ENCODE assay signal across 8 mouse cellular contexts in the genomic region with DNA sequence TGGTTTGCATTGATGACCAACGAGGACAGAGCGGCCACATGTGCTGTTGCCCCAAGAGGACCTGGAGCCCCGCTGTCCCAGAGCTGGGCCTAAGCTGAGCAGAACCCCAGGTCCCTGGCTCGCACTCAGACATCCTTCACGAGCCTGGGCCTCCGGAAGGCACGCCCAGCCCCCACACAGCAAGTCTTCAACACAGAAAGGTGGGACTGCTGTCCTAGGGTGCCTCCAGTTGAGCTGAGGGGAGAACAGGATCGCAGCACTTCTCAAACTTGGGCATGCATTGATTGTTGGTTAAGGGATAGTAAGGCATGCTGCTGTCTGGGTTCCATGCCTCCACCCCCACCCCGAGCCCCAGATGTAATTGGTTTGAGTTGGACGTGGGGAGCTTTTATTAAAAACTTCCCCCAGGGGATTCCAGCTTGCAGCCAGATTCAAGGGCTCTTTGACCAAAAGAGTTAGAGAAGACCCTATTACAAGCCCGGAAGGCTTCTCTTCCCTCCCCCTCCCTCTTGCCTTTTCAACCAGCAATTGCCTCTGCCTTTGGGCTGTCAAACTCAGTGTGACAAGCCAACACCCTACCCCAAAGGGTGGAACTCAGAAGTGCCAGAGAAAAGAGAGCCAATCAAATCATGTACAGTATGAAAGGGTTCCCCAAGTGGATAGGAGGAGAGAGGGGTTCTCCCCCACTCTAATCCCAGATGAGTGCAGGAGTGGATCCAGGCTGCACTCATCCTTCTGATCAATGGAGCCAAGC. TPM values are rescaled to one million over a fixed set of nuclear protein-coding genes. Genes with fewer than 3 reads are reported as not detected.
DNase-seq lines count a peak whose midpoint lies in the region; ATAC-seq lines count a peak whose summit lies in the region.

No protein-coding gene starts in this region.

- ATAC-seq in forebrain, embryonic 15.5 days (replicated peaks) = peak; percentile 72
- ATAC-seq in neural tube, embryonic 13.5 days (ENCODE audit: low read depth) = peak; percentile 80

- DNase-seq in heart, adult 11 months = peak; percentile 96
- DNase-seq in heart, postnatal 4 days = no peak
- peak; percentile 6 to 13 for DNase-seq in thymus, postnatal 10 days (ENCODE audit: low spot score in 2 of 2)
- no peak for DNase-seq in thymus, postnatal 36 days
- no peak for DNase-seq in limb, embryonic 10.5 days (ENCODE audit: low spot score)
- DNase-seq in adrenal gland, postnatal 14 days = no peak

- peaks cover 19% of the 10 kb centered on the region for H3K4me1 ChIP-seq in forebrain, embryonic 15.5 days
- peaks cover 58% of the 10 kb centered on the region for H3K4me1 ChIP-seq in limb, embryonic 10.5 days
- peaks cover 26% of the 10 kb centered on the region for H3K4me1 ChIP-seq in neural tube, embryonic 13.5 days (replicated peaks)

- no peaks in the 10 kb centered on the region for H3K9me3 ChIP-seq in forebrain, embryonic 15.5 days
- no peaks in the 10 kb centered on the region for H3K9me3 ChIP-seq in limb, embryonic 10.5 days (replicated peaks)
- H3K9me3 ChIP-seq in neural tube, embryonic 13.5 days = no peaks in the 10 kb centered on the region

- H3K27me3 ChIP-seq in forebrain, embryonic 15.5 days = no peaks in the 10 kb centered on the region
- H3K27me3 ChIP-seq in limb, embryonic 10.5 days (ENCODE audit: low read depth, poor library complexity, severe bottlenecking) = no peaks in the 10 kb centered on the region
- H3K27me3 ChIP-seq in neural tube, embryonic 13.5 days = no peaks in the 10 kb centered on the region

- H3K27ac ChIP-seq in forebrain, embryonic 15.5 days (replicated peaks) = peak overlapping the region; percentile 77
- peak overlapping the region; percentile 90 for H3K27ac ChIP-seq in limb, embryonic 10.5 days
- peak overlapping the region; percentile 75 for H3K27ac ChIP-seq in neural tube, embryonic 13.5 days (replicated peaks)

- no peaks in the 10 kb centered on the region for H3K36me3 ChIP-seq in forebrain, embryonic 15.5 days
- H3K36me3 ChIP-seq in limb, embryonic 10.5 days = no peaks in the 10 kb centered on the region
- no peaks in the 10 kb centered on the region for H3K36me3 ChIP-seq in neural tube, embryonic 13.5 days

- peak overlapping the region; percentile 88 for H3K4me2 ChIP-seq in forebrain, embryonic 15.5 days (replicated peaks)
- H3K4me2 ChIP-seq in neural tube, embryonic 13.5 days = peak overlapping the region; percentile 63

- peak overlapping the region; percentile 56 for H3K9ac ChIP-seq in forebrain, embryonic 15.5 days (replicated peaks)
- H3K9ac ChIP-seq in neural tube, embryonic 13.5 days = peak overlapping the region; percentile 73

- under 1% methylated on average over 11 of the region's 11 CpGs for WGBS in forebrain, embryonic 15.5 days
- WGBS in limb, embryonic 10.5 days = 3% methylated on average over 11 of the region's 11 CpGs
- WGBS in neural tube, embryonic 13.5 days = 2% methylated on average over 11 of the region's 11 CpGs

- peak overlapping the region; percentile 49 for H3K4me3 ChIP-seq in forebrain, embryonic 15.5 days
- peak overlapping the region; percentile 60 for H3K4me3 ChIP-seq in limb, embryonic 10.5 days
- peak overlapping the region; percentile 48 for H3K4me3 ChIP-seq in neural tube, embryonic 13.5 days

RNA-seq across cellular contexts. Expression of a gene that starts 1.0 kb away (rescaled TPM):
- 10 to 100 TPM; 40.7 to 43.4 TPM for total RNA-seq in heart, postnatal 4 days (2021)
- polyA plus RNA-seq in forebrain, embryonic 15.5 days (2015; fragmentation: Nextera tagmentation; extraction: Ambion mirVana) = 91.0 and 102 TPM in 2 replicates
- polyA plus RNA-seq in limb, embryonic 10.5 days (2016; fragmentation: Nextera tagmentation; extraction: Ambion mirVana) = 35.8 and 45.5 TPM in 2 replicates
- 78.3 and 83.7 TPM in 2 replicates for polyA plus RNA-seq in neural tube, embryonic 13.5 days (2015; fragmentation: Nextera tagmentation; extraction: Ambion mirVana)
- 86.3 and 94.8 TPM in 2 replicates for total RNA-seq in adrenal gland, postnatal 14 days (2021)

RNA-seq across cellular contexts. Expression of a gene that starts 12.0 kb away (rescaled TPM):
- total RNA-seq in heart, postnatal 4 days (2021) = not detected
- polyA plus RNA-seq in forebrain, embryonic 15.5 days (2015; fragmentation: Nextera tagmentation; extraction: Ambion mirVana) = 0.19 and 1.1 TPM in 2 replicates
- polyA plus RNA-seq in limb, embryonic 10.5 days (2016; fragmentation: Nextera tagmentation; extraction: Ambion mirVana) = not detected in 2 replicates
- 1.7 and 2.0 TPM in 2 replicates for polyA plus RNA-seq in neural tube, embryonic 13.5 days (2015; fragmentation: Nextera tagmentation; extraction: Ambion mirVana)
- total RNA-seq in adrenal gland, postnatal 14 days (2021) = not detected in 2 replicates

Comparison
In these comparisons a context has a peak if more than half of its experiments do, and no peak if none do; other contexts are left out.
1. DNase-seq: peak in heart, adult 11 months (single experiment) and thymus, postnatal 10 days (2 of 2); none in heart, postnatal 4 days (single experiment), thymus, postnatal 36 days (0 of 2), limb, embryonic 10.5 days (single experiment) and adrenal gland, postnatal 14 days (single experiment).
2. Peak in every context shown above with its lines, with median percentiles within 50 percentile points of each other: H3K27ac ChIP-seq and H3K4me3 ChIP-seq.